Mouse (Mus musculus) c-Kit-positive CD71-positive TER-119-negative erythroid progenitor cells, embryonic 14.5 days (primary cell): Measurements from ENCODE around the gene Grin3b.
"Not testable (repeated sequence)": the region's sequence is repeated elsewhere in the genome, so short reads cannot be mapped to it uniquely, and the experiment has no call there.

ENCODE experiments used
- DNase-seq: peaks from one replicate; pipeline ENCODE4 v3.0.0-alpha.2; 2013; ENCODE audit warnings: low read depth

Grin3b gene

GRCm38 (mm10) chr10:79936284-79936910, 34.1 kb upstream of the Grin3b start:
- no peak for DNase-seq

DNA sequence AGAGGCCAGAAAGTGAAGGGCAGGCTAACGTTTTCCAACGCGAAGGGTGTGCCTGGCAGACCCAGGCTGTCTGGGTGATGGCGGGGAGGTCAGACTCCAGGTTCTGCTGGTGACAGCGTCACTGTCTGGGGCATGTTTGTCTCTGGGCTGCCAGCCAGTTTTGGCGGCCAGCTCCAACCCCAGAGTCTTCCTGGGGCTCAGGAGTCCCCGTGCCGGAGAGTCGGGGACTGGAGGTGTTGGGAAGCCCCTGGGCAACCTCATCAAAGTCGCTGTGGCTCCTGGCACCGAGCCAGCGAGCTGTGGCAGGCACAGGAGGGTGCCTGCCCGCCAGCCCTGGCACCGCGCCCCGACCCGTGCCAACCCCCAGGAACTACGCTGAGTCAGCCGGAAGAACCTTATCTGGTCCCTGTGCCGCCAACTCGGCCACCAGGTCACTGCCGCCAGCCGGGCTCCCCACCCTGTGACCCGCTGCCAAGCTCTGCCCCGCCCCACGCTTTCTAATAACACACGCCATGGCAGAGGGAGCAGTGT, 33.5 kb upstream of the Grin3b start:
- no peak for DNase-seq

DNA sequence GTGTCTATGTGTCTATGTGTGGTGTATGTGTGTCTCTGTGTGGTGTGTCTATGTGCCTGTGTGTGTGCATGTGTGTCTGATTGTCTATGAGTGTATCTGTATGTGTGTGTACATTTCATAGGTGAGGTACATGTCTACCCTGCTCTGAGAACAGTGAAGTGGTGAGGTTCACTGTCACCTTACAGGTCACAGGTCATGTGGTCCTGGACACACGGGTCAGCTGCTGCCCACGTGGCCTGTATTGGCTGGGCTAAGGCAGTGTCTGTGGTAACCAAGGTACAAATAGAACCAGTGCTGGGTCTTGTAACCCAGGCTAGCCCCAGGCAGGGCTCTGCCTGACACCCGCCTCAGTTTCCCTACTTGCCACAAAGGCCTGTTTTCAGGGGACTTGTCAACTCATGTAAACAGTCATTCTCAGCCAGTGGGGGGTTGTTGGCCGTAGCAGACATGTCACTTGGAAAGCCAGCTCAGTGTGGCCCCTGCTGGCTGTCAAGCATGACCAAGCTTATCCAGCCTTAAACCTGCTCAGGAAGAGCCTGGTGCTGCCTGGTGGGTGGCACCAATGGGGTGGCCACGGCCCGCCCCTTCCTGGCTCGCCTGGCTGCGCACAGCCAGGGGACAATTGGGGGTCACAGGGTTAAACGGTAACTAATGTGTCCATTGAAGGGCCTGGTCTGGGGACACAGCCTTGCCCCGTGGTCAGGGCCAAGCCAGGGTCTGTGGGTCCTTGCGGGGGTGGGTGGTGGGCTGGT, 32.6 kb upstream of the Grin3b start:
- no peak for DNase-seq

- no peak for DNase-seq
These were observed 29.8 kb upstream of the Grin3b start for GRCm38 (mm10) chr10:79940749-79941148.

GRCm38 (mm10) chr10:79942988-79943387, 27.5 kb upstream of the Grin3b start:
- DNase-seq, result no peak

DNA sequence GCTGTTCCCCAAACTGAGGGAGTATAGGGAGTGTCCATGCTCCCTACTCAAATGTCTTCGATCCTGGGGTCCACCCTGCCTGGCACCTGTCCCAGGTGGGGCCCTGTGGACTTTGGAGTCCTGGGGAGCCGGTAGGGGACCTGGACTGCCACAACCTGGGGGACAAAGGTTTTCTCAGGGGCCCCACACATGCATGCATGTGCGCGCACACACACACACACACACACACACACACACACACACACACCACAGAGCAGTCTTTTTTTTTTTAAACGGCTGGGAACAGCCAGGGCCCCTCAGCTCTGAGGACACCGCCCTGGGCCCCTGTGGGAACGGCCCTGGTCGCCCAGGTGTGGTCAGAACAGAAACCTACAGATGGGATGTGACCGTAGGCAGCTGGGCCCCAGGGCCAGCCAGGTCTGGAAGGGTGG, 27.0 kb upstream of the Grin3b start:
- no peak for DNase-seq

GRCm38 (mm10) chr10:79945507-79946234, 24.8 kb upstream of the Grin3b start:
- no peak for DNase-seq

DNA sequence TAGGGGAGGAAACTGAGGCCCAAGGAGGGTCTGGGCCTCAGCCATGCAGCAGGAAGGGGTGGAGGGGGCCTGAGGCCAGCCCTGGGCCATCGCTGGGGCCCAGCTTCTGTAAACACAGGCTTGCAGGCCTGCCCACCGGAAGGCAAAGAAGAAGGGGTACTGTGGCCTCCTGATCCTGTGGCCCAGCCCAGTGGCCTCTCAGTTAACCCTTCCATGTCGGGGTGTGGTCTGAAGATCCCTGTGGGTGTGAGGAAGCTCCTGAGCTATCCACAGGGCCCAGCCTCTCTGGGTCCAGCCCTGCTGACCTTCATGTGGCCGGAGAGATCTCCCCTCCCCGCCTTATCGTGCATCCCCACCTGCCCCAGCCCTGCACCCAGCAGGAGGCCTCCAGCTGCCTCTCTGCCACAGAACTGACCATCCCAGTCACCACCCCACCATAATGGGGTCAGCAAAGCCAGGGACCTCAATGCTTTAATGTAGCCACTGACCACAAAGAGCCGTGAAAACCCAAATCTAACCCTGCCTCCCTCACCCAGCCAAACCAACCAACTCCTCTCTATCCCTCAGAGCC, 23.7 kb upstream of the Grin3b start:
- no peak for DNase-seq

GRCm38 (mm10) chr10:79947502-79947901, 23.0 kb upstream of the Grin3b start:
- no peak for DNase-seq

- no peak for DNase-seq
These were observed 20.6 kb upstream of the Grin3b start for GRCm38 (mm10) chr10:79949873-79950272.

GRCm38 (mm10) chr10:79950661-79951060, 19.9 kb upstream of the Grin3b start:
- DNase-seq, result no peak

DNA sequence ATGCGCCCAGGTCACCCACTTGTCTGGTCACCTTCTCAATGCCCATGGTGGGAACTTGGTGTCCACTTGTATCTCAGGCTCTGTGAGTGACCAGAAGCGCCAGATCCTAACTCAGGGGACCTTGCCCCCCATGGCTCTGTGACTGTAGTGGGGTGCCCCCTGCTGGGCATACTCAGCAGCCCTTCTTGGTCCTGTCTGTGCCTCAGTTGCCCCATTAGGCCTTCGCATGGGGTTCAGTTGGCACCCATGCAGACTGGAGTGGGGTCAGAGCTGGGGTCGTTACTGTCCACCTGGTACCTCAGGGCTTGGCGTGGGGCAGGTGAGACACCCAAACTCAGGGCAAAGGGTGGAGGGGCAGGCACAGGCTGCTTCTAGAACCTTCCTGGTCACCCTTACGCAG, 16.6 kb upstream of the Grin3b start:
- no peak for DNase-seq

GRCm38 (mm10) chr10:79955691-79956090, 14.8 kb upstream of the Grin3b start:
- DNase-seq, result no peak

- no peak for DNase-seq
These were observed 13.8 kb upstream of the Grin3b start for GRCm38 (mm10) chr10:79956643-79957154.

- peak; percentile 68 for DNase-seq
These were observed 12.2 kb upstream of the Grin3b start for GRCm38 (mm10) chr10:79958140-79958816.

GRCm38 (mm10) chr10:79959412-79959811, 11.1 kb upstream of the Grin3b start:
- not testable (repeated sequence) for DNase-seq

GRCm38 (mm10) chr10:79959847-79960601, 10.5 kb upstream of the Grin3b start, which contains the start of gene Wdr18:
Gene Wdr18 (plus strand): TSS chr10:79960152.
- peak; percentile 99 for DNase-seq

GRCm38 (mm10) chr10:79960671-79961294, 9.7 kb upstream of the Grin3b start:
- DNase-seq, result no peak

DNA sequence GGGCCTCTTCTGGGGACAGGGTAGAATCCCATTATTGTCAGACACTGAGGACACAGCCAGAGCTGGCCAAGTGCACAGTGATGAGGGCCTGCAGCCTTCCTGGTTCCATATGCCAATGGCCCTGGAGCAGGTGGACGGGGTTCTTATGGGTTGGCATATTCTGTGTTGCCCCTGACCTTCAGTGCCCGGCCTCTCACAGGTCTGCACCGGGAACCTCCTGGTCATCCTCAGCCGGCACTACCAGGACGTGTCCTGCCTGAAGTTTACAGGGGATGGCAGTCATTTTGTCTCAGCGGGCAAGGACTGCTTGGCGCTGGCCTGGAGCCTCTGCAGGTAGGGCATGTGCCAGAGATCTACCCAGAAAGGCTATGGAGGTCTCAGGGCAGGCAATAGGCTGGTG, 5.8 kb upstream of the Grin3b start:
- no peak for DNase-seq

DNA sequence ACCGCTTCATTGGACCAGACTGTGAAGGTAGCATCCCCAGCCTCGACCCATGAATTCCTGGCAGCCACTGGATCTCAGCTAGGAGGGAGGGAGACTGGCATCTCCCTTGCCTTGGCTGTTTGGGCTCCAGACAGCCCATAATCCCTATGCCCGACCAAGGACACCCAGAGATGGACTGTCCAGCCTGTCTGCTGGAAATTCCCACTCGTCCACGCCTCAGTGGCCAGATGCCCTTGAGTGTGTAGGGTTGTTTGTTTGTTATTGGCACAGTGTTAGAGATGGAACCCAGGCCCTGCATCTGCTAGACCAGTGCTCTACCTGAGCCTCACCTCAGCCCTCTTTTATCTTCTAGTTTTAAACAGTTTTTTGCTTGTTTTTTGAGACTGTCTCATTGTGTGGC, 5.2 kb upstream of the Grin3b start:
- no peak for DNase-seq
